Mouse (Mus musculus): ENCODE data around the gene Wnt9a.
"Not testable (repeated sequence)": the region's sequence is repeated elsewhere in the genome, so short reads cannot be mapped to it uniquely, and the experiment has no call there.

Wnt9a gene

DNA sequence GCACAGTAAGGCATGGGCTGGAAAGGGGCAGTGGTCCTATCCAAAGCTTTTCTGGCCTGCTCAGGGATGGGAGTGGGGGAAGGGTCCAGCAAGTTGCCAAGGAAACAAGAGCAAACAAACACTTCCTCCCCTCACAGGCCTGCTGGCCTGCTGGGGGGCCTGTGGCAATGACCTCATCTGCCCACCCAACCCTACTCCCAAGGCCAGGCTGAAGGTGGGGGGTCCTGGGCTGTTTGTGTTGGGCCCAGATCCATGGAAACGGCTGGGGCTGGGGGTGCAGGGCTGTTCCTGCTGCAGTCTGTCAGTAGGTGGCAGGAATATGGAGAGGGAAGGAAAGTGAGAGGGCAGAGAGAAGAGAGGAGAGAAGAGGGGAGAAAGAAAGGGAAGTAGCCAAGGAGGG is 29.7 kb downstream of the Wnt9a start:
- no peaks in the 10 kb centered on the region for H3K36me3 ChIP-seq (ENCODE audit: control insufficient read depth, insufficient read depth, low read length, poor library complexity, severe bottlenecking)

GRCm38 (mm10) chr11:59337955-59338735 is 31.4 kb downstream of the Wnt9a start:
- Histone ChIP-seq H3K36me3 (ENCODE audit: control insufficient read depth, insufficient read depth, low read length, poor library complexity, severe bottlenecking) (no peaks in the 10 kb centered on the region), H3K27me3 (ENCODE audit: control insufficient read depth, insufficient read depth, low read length, poor library complexity, severe bottlenecking) (no peaks in the 10 kb centered on the region)
- DNase-seq (ENCODE audit: low read depth, low spot score) = no peak

More for the DNA sequence above, 29.7 kb downstream of the Wnt9a start:
- H3K27me3 ChIP-seq (ENCODE audit: control insufficient read depth, insufficient read depth, low read length, poor library complexity, severe bottlenecking) = no peaks in the 10 kb centered on the region
- no peak for DNase-seq (ENCODE audit: low read depth, low spot score)

GRCm38 (mm10) chr11:59338736-59339120 is 32.0 kb downstream of the Wnt9a start:
- Histone ChIP-seq H3K27me3 (ENCODE audit: control insufficient read depth, insufficient read depth, low read length, poor library complexity, severe bottlenecking) (no peaks in the 10 kb centered on the region), H3K36me3 (ENCODE audit: control insufficient read depth, insufficient read depth, low read length, poor library complexity, severe bottlenecking) (no peaks in the 10 kb centered on the region)
- no peak for DNase-seq (ENCODE audit: low read depth, low spot score)

DNA sequence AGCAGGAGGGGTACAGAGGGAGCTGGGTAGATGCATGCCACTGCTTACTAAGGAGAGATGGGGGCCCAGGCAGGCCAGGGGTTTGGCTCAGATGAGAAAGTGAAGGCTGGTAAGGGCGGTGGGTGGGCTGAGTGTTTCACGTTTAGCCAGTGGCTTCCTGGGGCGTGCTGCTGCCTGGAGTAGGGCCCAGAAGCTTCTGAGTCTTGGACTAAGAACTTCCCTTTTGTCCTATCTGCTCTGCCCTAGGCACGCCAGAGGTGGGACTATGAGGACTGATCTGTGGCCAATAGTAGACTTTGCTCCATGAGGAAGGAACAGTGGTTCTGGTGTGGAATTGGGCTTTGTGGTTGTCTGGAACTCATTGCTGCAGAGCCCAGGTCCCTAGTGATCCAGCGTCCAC is 36.2 kb downstream of the Wnt9a start:
- DNase-seq (ENCODE audit: low read depth, low spot score) = no peak
- Histone ChIP-seq H3K27me3 (ENCODE audit: control insufficient read depth, insufficient read depth, low read length, poor library complexity, severe bottlenecking) (no peaks in the 10 kb centered on the region), H3K36me3 (ENCODE audit: control insufficient read depth, insufficient read depth, low read length, poor library complexity, severe bottlenecking) (no peaks in the 10 kb centered on the region)

GRCm38 (mm10) chr11:59346166-59346910 is 39.6 kb downstream of the Wnt9a start:
- H3K36me3 ChIP-seq (ENCODE audit: control insufficient read depth, insufficient read depth, low read length, poor library complexity, severe bottlenecking) = no peaks in the 10 kb centered on the region
- DNase-seq (ENCODE audit: low read depth, low spot score) = no peak
- H3K27me3 ChIP-seq (ENCODE audit: control insufficient read depth, insufficient read depth, low read length, poor library complexity, severe bottlenecking) = no peaks in the 10 kb centered on the region

- Histone ChIP-seq H3K27me3 (ENCODE audit: control insufficient read depth, insufficient read depth, low read length, poor library complexity, severe bottlenecking) (no peaks in the 10 kb centered on the region), H3K36me3 (ENCODE audit: control insufficient read depth, insufficient read depth, low read length, poor library complexity, severe bottlenecking) (no peaks in the 10 kb centered on the region)
- DNase-seq (ENCODE audit: low read depth, low spot score) = no peak
Observed at GRCm38 (mm10) chr11:59350326-59350725, 43.6 kb downstream of the Wnt9a start.

- no peaks in the 10 kb centered on the region for H3K27me3 ChIP-seq (ENCODE audit: control insufficient read depth, insufficient read depth, low read length, poor library complexity, severe bottlenecking)
Observed at GRCm38 (mm10) chr11:59354793-59355192, 48.1 kb downstream of the Wnt9a start.

DNA sequence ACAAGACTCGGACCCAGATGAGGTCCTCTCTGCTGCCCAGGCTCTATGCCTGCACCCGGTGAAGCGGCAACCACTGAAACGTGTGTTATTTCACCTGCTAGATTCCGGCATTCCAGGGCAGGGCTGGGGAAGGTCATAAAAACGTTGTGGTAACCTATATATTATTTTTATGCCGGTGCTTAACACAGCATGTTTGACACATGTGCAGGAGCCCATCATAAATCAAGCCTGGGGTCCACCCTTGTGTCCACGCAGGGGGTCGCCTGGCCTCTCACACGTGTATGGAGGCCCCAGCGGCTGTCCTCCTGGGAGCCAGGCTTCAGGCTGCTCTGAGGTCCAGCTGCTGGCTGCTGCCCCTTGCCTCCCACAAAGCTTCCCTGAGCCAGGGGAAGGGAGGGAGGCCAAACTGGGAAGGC is 50.2 kb downstream of the Wnt9a start:
- Histone ChIP-seq H3K36me3 (ENCODE audit: control insufficient read depth, insufficient read depth, low read length, poor library complexity, severe bottlenecking) (no peaks in the 10 kb centered on the region), H3K27me3 (ENCODE audit: control insufficient read depth, insufficient read depth, low read length, poor library complexity, severe bottlenecking) (no peaks in the 10 kb centered on the region)
- no peak for DNase-seq (ENCODE audit: low read depth, low spot score)

More at GRCm38 (mm10) chr11:59354793-59355192, 48.1 kb downstream of the Wnt9a start:
- no peaks in the 10 kb centered on the region for H3K36me3 ChIP-seq (ENCODE audit: control insufficient read depth, insufficient read depth, low read length, poor library complexity, severe bottlenecking)
- DNase-seq (ENCODE audit: low read depth, low spot score) = no peak

DNA sequence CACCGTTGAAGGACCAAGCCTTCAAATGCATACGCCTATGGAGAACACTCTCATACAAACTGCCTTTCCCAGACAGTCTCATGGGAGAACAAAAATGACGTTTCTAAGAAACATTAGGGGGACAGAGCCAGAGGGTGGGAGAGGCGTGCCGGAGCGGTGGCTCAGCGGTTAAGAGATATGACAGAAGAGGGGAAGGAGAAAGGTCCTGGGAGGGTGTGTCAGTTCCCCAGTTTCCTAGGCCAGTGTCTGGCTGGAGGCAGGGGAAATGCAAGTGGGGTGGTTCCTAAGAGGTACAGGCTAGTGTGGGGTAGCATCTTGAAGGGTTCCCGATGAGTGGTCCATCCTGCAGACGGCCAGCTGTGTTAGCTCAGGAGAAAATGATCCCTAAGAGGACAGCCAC is 54.6 kb downstream of the Wnt9a start:
- H3K27me3 ChIP-seq (ENCODE audit: control insufficient read depth, insufficient read depth, low read length, poor library complexity, severe bottlenecking) = no peaks in the 10 kb centered on the region
- DNase-seq (ENCODE audit: low read depth, low spot score) = no peak
- H3K36me3 ChIP-seq (ENCODE audit: control insufficient read depth, insufficient read depth, low read length, poor library complexity, severe bottlenecking) = no peaks in the 10 kb centered on the region

GRCm38 (mm10) chr11:59364007-59364406 is 57.3 kb downstream of the Wnt9a start:
- no peaks in the 10 kb centered on the region for H3K36me3 ChIP-seq (ENCODE audit: control insufficient read depth, insufficient read depth, low read length, poor library complexity, severe bottlenecking)
- no peaks in the 10 kb centered on the region for H3K27me3 ChIP-seq (ENCODE audit: control insufficient read depth, insufficient read depth, low read length, poor library complexity, severe bottlenecking)
- DNase-seq (ENCODE audit: low read depth, low spot score) = no peak

GRCm38 (mm10) chr11:59364417-59364816 is 57.7 kb downstream of the Wnt9a start:
- H3K36me3 ChIP-seq (ENCODE audit: control insufficient read depth, insufficient read depth, low read length, poor library complexity, severe bottlenecking) = no peaks in the 10 kb centered on the region
- no peaks in the 10 kb centered on the region for H3K27me3 ChIP-seq (ENCODE audit: control insufficient read depth, insufficient read depth, low read length, poor library complexity, severe bottlenecking)
- DNase-seq (ENCODE audit: low read depth, low spot score) = no peak

DNA sequence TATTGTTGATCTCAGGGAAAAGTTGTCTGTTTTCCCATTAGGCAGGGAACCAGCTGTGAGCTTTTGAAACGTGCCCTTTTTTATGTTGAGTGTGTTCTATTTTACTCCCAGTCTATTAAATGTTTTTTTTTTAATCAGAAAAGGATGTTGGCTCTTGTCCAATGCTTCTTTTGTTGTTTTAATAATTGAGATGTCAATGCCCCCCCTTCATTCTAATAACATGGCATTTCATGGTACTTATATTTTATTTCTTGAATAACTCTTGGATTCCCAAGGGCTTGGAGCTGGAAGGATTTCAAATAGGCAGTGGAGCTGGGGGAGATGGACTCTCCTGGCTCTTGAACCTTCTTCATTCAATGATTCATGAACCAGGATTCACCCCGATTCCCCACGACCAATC is 59.3 kb downstream of the Wnt9a start:
- Histone ChIP-seq H3K27me3 (ENCODE audit: control insufficient read depth, insufficient read depth, low read length, poor library complexity, severe bottlenecking) (no peaks in the 10 kb centered on the region), H3K36me3 (ENCODE audit: control insufficient read depth, insufficient read depth, low read length, poor library complexity, severe bottlenecking) (no peaks in the 10 kb centered on the region)
- DNase-seq (ENCODE audit: low read depth, low spot score) = no peak

DNA sequence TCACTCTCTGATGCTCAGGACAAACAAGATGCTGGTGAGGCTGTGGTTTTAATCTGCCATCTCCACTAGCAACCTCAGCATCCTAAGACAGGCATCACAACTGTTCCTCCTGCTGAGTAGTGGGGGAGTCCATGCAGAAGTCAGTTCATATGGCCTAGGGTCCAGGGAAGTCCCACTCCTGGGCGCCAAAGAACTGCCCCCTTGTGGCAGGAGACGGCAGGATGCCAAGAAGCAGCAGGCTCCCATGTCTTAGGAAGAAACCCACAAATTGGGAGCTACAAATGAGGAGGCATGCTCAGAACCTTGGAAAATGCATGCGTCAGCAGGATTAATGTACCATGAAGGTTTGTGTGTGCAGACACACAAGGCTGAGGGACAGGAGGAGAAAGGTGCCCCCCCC is 59.9 kb downstream of the Wnt9a start:
- Histone ChIP-seq H3K36me3 (ENCODE audit: control insufficient read depth, insufficient read depth, low read length, poor library complexity, severe bottlenecking) (no peaks in the 10 kb centered on the region), H3K27me3 (ENCODE audit: control insufficient read depth, insufficient read depth, low read length, poor library complexity, severe bottlenecking) (no peaks in the 10 kb centered on the region)
- DNase-seq (ENCODE audit: low read depth, low spot score) = peak; percentile 8

DNA sequence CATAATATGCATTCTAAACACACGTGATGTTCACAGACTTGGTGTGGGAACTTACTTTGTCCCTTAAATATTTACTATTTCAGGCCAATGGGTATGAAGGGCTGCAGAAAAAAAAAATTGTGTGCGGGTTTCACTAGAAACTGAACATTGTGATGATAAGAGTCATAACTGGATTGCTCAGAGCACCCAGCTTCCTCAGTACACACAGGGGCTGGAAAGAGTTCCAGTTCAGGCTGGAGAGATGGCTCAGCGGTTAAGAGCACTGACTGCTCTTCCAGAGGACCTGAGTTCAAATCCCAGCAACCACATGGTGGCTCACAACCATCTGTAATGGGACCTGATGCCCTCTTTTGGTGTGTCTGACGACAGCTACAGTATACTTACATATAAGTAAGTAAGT is 61.2 kb downstream of the Wnt9a start:
- not testable (repeated sequence) for DNase-seq (ENCODE audit: low read depth, low spot score); H3K27me3 ChIP-seq (ENCODE audit: control insufficient read depth, insufficient read depth, low read length, poor library complexity, severe bottlenecking)

DNA sequence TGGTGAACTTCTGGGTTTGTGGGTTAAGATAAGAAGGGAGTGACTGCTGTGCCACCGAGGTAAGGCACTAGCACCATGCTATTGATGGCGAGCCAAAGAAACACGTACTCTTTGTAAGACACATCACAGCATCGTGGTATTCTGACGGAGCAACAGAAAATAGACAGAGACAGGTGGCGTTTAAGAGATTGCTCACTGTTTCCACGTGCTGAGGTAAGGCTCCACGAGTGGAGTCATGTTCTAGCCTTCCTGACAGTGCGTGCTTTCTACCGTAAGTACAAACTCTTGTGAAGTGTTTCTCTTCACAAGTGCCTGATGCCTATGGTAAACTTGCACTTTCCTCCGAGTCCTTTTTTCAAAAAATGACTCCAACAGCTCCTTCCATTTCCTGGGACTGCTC is 63.1 kb downstream of the Wnt9a start:
- DNase-seq (ENCODE audit: low read depth, low spot score) = no peak
- Histone ChIP-seq H3K36me3 (ENCODE audit: control insufficient read depth, insufficient read depth, low read length, poor library complexity, severe bottlenecking) (no peaks in the 10 kb centered on the region), H3K27me3 (ENCODE audit: control insufficient read depth, insufficient read depth, low read length, poor library complexity, severe bottlenecking) (no peaks in the 10 kb centered on the region)

More for the DNA sequence above, 61.2 kb downstream of the Wnt9a start:
- H3K36me3 ChIP-seq (ENCODE audit: control insufficient read depth, insufficient read depth, low read length, poor library complexity, severe bottlenecking) = not testable (repeated sequence)

All from splenic B cell, adult 2 months (primary cell).